Mouse (Mus musculus) forebrain, embryonic 11.5 days (tissue): ENCODE data around the gene Rnf167. TPM values are rescaled to one million over a fixed set of nuclear protein-coding genes. Genes with fewer than 3 reads are reported as not detected.

ENCODE experiments used
- ATAC-seq: fragments of 200-750 bp; cut with Nextera tagmentation; replicated peaks from 2 replicates; pipeline ENCODE4 v1.8.0; 2017; ENCODE audit warnings: moderate TSS enrichment; ENCODE audit not compliant: low FRiP score
- DNase-seq: peaks from one replicate; pipeline ENCODE4 v3.0.0-alpha.2; 2017; ENCODE audit warnings: low spot score
- H3K27ac ChIP-seq: fragments of 300-500 bp; sonication (generic); 2 replicates; pipeline ENCODE4 v1.5.1; 2014; ENCODE audit warnings: low read depth, low read length
- H3K27me3 ChIP-seq: fragments of 300-500 bp; sonication (generic); 2 replicates; pipeline ENCODE4 v1.6.1; 2014; ENCODE audit warnings: mild to moderate bottlenecking, low read length, mixed read lengths; ENCODE audit not compliant: control insufficient read depth, insufficient read depth
- H3K36me3 ChIP-seq: fragments of 300-500 bp; sonication (generic); 2 replicates; pipeline ENCODE4 v1.6.1; 2014; ENCODE audit warnings: mild to moderate bottlenecking, low read length, moderate library complexity, mixed read lengths; ENCODE audit not compliant: control insufficient read depth, insufficient read depth
- H3K4me1 ChIP-seq: fragments of 300-500 bp; sonication (generic); replicated peaks from 2 replicates; pipeline ENCODE4 v1.6.1; 2014; ENCODE audit warnings: low read length, mixed read lengths; ENCODE audit not compliant: control insufficient read depth, insufficient read depth
- H3K4me2 ChIP-seq: fragments of 300-500 bp; sonication (generic); 2 replicates; pipeline ENCODE4 v1.6.1; 2014; ENCODE audit warnings: low read depth, mild to moderate bottlenecking, low read length, moderate library complexity, mixed read lengths; ENCODE audit not compliant: severe bottlenecking
- H3K4me3 ChIP-seq: fragments of 300-500 bp; sonication (generic); 2 replicates; pipeline ENCODE4 v1.5.1; 2014; ENCODE audit warnings: low read depth, low read length
- H3K9ac ChIP-seq: fragments of 300-500 bp; sonication (generic); 2 replicates; pipeline ENCODE4 v1.6.1; 2014; ENCODE audit warnings: low read length
- H3K9me3 ChIP-seq: fragments of 300-500 bp; sonication (generic); 2 replicates; pipeline ENCODE4 v1.6.1; 2016; ENCODE audit warnings: low read length, mixed read lengths; ENCODE audit not compliant: control insufficient read depth
- WGBS: fragments of 180-500 bp; shearing (Covaris S2); extraction: QIAGEN DNeasy Blood & Tissue Kit; methylation state at CpG from one replicate; pipeline ENCODE4 v1.1.7; 2014; 5-methylcytosine and 5-hydroxymethylcytosine counted together
- polyA plus RNA-seq: library from polyadenylated mRNA; unstranded; fragments of >200 nt; fragmentation: Nextera tagmentation; extraction: Ambion mirVana; gene quantifications from 2 replicates; pipeline ENCODE4 v1.2.1, GENCODE M21; 2014

Rnf167 gene
- polyA plus RNA-seq, 1 experiment from 2014 or later = 90.0 TPM

GRCm38 (mm10) chr11:70681897-70682581 lies 35.0 kb downstream of the Rnf167 start:
- Histone ChIP-seq H3K4me1 (peaks cover 10% of the 10 kb centered on the region; the same call in 1 of the 2 replicates), H3K4me2 (0 out of 2 replicates have a peak overlapping the region, but pooled peaks have one; percentile 18), H3K4me3 (no peak overlapping the region), H3K9ac (no peak overlapping the region), H3K36me3 (no peaks in the 10 kb centered on the region; the same call in 1 of the 2 replicates), H3K9me3 (no peaks in the 10 kb centered on the region), H3K27ac (peak overlapping the region; percentile 8), H3K27me3 (no peaks in the 10 kb centered on the region)
- ATAC-seq (peak; percentile 91), DNase-seq (peak; percentile 73)
- whole genome bisulfite sequencing = 5% methylated on average over 11 of the region's 11 CpGs

- ATAC-seq = no peak
- 89% methylated on average over 5 of the region's 5 CpGs for WGBS
Observed at GRCm38 (mm10) chr11:70683640-70684039, 36.6 kb downstream of the Rnf167 start.

GRCm38 (mm10) chr11:70686901-70687566 lies 40.0 kb downstream of the Rnf167 start:
- Histone ChIP-seq H3K4me3 (peak overlapping the region; percentile 65), H3K27ac (peak overlapping the region; percentile 47; the same call in 1 of the 2 replicates), H3K27me3 (no peaks in the 10 kb centered on the region), H3K9me3 (no peaks in the 10 kb centered on the region), H3K4me1 (peaks cover 13% of the 10 kb centered on the region), H3K9ac (peak overlapping the region; percentile 75), H3K36me3 (no peaks in the 10 kb centered on the region; the same call in 1 of the 2 replicates), H3K4me2 (peak overlapping the region; percentile 77)
- WGBS = 4% methylated on average over 16 of the region's 16 CpGs
- no peak for DNase-seq
- ATAC-seq = peak; percentile 64

More at GRCm38 (mm10) chr11:70683640-70684039, 36.6 kb downstream of the Rnf167 start:
- no peak overlapping the region for H3K9ac ChIP-seq
- H3K27ac ChIP-seq = no peak overlapping the region
- H3K36me3 ChIP-seq = no peaks in the 10 kb centered on the region; the same call in 1 of the 2 replicates
- no peaks in the 10 kb centered on the region for H3K27me3 ChIP-seq
- peaks cover 14% of the 10 kb centered on the region for H3K4me1 ChIP-seq
- no peak overlapping the region for H3K4me3 ChIP-seq
- H3K4me2 ChIP-seq = no peak overlapping the region
- no peaks in the 10 kb centered on the region for H3K9me3 ChIP-seq
- DNase-seq = no peak

- WGBS = under 1% methylated on average over 55 of the region's 55 CpGs
- H3K27me3 ChIP-seq = no peaks in the 10 kb centered on the region
- ATAC-seq = peak; percentile 81
- H3K9ac ChIP-seq = peak within 1 kb of the TSS; percentile 75
- H3K9me3 ChIP-seq = no peaks in the 10 kb centered on the region
- H3K36me3 ChIP-seq = no peaks in the 10 kb centered on the region; the same call in 1 of the 2 replicates
- H3K4me3 ChIP-seq = peak within 1 kb of the TSS; percentile 65
- H3K4me1 ChIP-seq = peaks cover 8% of the 10 kb centered on the region
- DNase-seq = peak; percentile 91
- H3K4me2 ChIP-seq = peak within 1 kb of the TSS; percentile 77
- H3K27ac ChIP-seq = peak within 1 kb of the TSS; percentile 47; the same call in 1 of the 2 replicates
Observed at GRCm38 (mm10) chr11:70687601-70688199, 40.7 kb downstream of the Rnf167 start, which contains the start of gene Camta2. Gene Camta2, minus strand, starts transcription at chr11:70688105.

DNA sequence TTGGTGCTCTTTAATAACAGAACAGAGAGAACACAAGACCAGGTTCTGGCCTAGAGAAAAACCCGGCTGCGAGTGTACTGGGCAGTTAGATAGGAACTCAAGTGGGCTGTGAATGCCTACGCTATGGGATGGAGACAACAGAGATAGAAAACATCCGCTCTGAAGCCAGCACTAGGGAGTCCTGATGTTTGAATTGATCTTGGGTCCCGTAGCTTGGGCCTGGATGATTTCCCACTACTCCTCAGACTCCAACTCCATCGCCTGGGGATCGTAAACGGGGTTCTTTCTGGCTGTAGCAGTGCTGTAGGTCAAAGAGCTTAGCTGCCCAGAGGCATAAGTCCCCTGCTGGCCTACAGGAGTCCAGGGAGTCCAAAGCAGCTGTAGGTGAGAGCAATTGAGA lies 41.3 kb downstream of the Rnf167 start:
- peaks cover 8% of the 10 kb centered on the region for H3K4me1 ChIP-seq
- H3K9ac ChIP-seq = peak overlapping the region; percentile 75
- no peaks in the 10 kb centered on the region for H3K9me3 ChIP-seq
- WGBS = 12% methylated on average over 8 of the region's 8 CpGs
- peak overlapping the region; percentile 77 for H3K4me2 ChIP-seq
- no peak overlapping the region for H3K27ac ChIP-seq
- peak overlapping the region; percentile 65 for H3K4me3 ChIP-seq
- H3K36me3 ChIP-seq = no peaks in the 10 kb centered on the region; the same call in 1 of the 2 replicates
- DNase-seq (no peak), ATAC-seq (no peak)
- H3K27me3 ChIP-seq = no peaks in the 10 kb centered on the region

GRCm38 (mm10) chr11:70689578-70689977 lies 42.5 kb downstream of the Rnf167 start:
- no peaks in the 10 kb centered on the region for H3K9me3 ChIP-seq
- no peak for ATAC-seq
- H3K4me3 ChIP-seq = no peak overlapping the region
- H3K4me1 ChIP-seq = peaks cover 8% of the 10 kb centered on the region
- 51% methylated on average over 4 of the region's 4 CpGs for whole genome bisulfite sequencing
- H3K36me3 ChIP-seq = no peaks in the 10 kb centered on the region; the same call in 1 of the 2 replicates
- H3K4me2 ChIP-seq = no peak overlapping the region
- no peak overlapping the region for H3K9ac ChIP-seq
- H3K27ac ChIP-seq = no peak overlapping the region
- no peaks in the 10 kb centered on the region for H3K27me3 ChIP-seq
- DNase-seq = no peak

DNA sequence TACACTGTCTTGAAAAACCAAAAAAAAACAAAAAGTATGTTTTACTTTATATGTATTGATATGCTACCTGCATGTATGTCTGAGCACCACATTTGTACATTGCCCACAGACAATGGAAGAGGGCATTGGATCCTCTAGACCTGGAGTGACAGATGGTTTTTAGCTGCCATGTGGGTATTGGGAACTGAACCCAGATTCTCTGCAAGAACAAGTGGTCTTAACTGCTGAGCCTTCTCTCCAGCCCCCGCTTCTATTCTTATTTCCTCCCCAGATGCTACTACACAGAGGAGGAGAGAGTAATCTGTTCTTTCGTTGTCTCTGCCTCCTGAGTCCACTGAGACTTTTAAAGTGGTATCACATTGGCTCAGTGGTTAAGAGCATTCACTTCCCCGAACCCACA lies 46.5 kb downstream of the Rnf167 start:
- 72% methylated on average over 3 of the region's 3 CpGs for WGBS
- Histone ChIP-seq H3K9me3 (no peaks in the 10 kb centered on the region), H3K4me3 (no peak overlapping the region), H3K36me3 (no peaks in the 10 kb centered on the region), H3K4me2 (no peak overlapping the region), H3K4me1 (peaks cover 3% of the 10 kb centered on the region), H3K9ac (no peak overlapping the region), H3K27me3 (no peaks in the 10 kb centered on the region), H3K27ac (no peak overlapping the region)
- DNase-seq = no peak
- no peak for ATAC-seq

- Histone ChIP-seq H3K9ac (no peak overlapping the region), H3K4me3 (no peak overlapping the region), H3K9me3 (no peaks in the 10 kb centered on the region), H3K4me2 (no peak overlapping the region), H3K36me3 (no peaks in the 10 kb centered on the region), H3K27me3 (no peaks in the 10 kb centered on the region), H3K4me1 (peaks cover 9% of the 10 kb centered on the region; the same call in 1 of the 2 replicates), H3K27ac (no peak overlapping the region)
- ATAC-seq (no peak), DNase-seq (no peak)
- 66% methylated on average over 3 of the region's 3 CpGs for WGBS
Observed at GRCm38 (mm10) chr11:70697376-70697775, 50.3 kb downstream of the Rnf167 start.
